In the genomic region with DNA sequence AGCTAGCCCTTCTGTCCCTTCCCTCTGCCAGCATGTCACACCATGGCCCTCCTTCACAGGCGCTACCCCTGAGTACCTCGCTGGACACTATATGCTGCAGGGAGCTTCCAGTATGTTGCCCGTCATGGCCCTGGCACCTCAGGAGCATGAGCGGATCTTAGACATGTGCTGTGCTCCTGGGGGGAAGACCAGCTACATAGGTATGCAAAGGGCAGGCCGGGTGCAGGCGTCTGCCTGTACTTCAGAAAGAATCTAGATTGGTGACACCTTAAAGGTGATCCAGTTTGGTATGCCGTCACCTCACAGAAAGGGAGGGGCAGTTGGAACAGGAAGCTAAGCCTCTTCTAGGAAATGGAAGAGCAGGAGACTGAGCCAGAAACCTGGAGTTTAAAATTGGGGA, we compare ENCODE assay signal across 14 mouse cellular contexts. TPM values are rescaled to one million over a fixed set of nuclear protein-coding genes. Genes with fewer than 3 reads are reported as not detected.
DNase-seq lines count a peak whose midpoint lies in the region; TF ChIP-seq lines count a peak whose summit lies in the region.
"Had no signal": no experiment of that assay in that cellular context is flagged by ENCODE, and none has a peak within 500 bp of the region (broad histone marks: within the 10 kb centered on the region; RNA-seq: fewer than 3 reads in every experiment).

No protein-coding gene starts in this region.

- DNase-seq in gastrocnemius, adult 2 months: peak; percentile 15
- DNase-seq in gastrocnemius, postnatal 36 days: no peak
- peak; percentile 90 for DNase-seq in heart, adult 11 months
- no peak for DNase-seq in heart, postnatal 36 days
- DNase-seq: adrenal gland, adult 2 months; adrenal gland, adult 8-10 months; adrenal gland, postnatal 10 days; adrenal gland, postnatal 14 days; adrenal gland, postnatal 25 days; adrenal gland, postnatal 36 days; B cell, adult 2 months; cerebellum, adult 11 months; cerebellum, adult 11-12 months; cerebellum, adult 18-20 months had no signal

- TF ChIP-seq CTCF in gastrocnemius, adult 2 months (IDR thresholded peaks at IDR 0.05): no peak

- H3K27ac ChIP-seq in gastrocnemius, adult 2 months: no peak overlapping the region

- H3K4me3 ChIP-seq in gastrocnemius, adult 2 months: no peak overlapping the region

- intact Hi-C loops in gastrocnemius, adult 2 months (cut with DNase I): loop anchor here (10.0 kb wide), 1 partner anchor 135 kb away; no protein-coding TSS in a partner anchor
- intact Hi-C loops in gastrocnemius, postnatal 36 days (cut with DNase I): loop anchor here (5.0 kb wide), 1 partner anchor 37 kb away; no protein-coding TSS in a partner anchor
- intact Hi-C loops in heart, postnatal 36 days (cut with DNase I): no loop called here

RNA-seq across cellular contexts. Expression of gene Iffo1, which starts 5.3 kb away (rescaled TPM):
- 1 to 10 TPM; 7.8 to 9.4 TPM for total RNA-seq in gastrocnemius, adult 2 months (2021)
- 10 to 100 TPM; 11.6 to 12.3 TPM for total RNA-seq in gastrocnemius, postnatal 36 days (2021)
- total RNA-seq in heart, postnatal 36 days (2021): 1 to 10 TPM; 6.6 to 9.4 TPM

RNA-seq across cellular contexts. Expression of gene Nop2, which starts 8.0 kb away (rescaled TPM):
- 10 to 100 TPM; 17.9 to 18.1 TPM for total RNA-seq in gastrocnemius, adult 2 months (2021)
- 10 to 100 TPM; 14.6 to 19.0 TPM for total RNA-seq in gastrocnemius, postnatal 36 days (2021)
- total RNA-seq in heart, postnatal 36 days (2021): 10 to 100 TPM; 20.3 to 21.0 TPM

RNA-seq across cellular contexts. Expression of gene Gapdh, which starts 26.5 kb away (rescaled TPM):
- over 10,000 TPM in 1 of 2 experiments, 1,000 to 10,000 TPM in 1; 9,742 to 11,894 TPM for total RNA-seq in gastrocnemius, adult 2 months (2021)
- total RNA-seq in gastrocnemius, postnatal 36 days (2021): over 10,000 TPM; 11,568 to 13,182 TPM
- total RNA-seq in heart, postnatal 36 days (2021): 1,000 to 10,000 TPM; 4,473 to 4,723 TPM

RNA-seq across cellular contexts. Expression of gene Chd4, which starts 44.0 kb away (rescaled TPM):
- total RNA-seq in gastrocnemius, adult 2 months (2021): 10 to 100 TPM; 68.8 to 71.2 TPM
- 10 to 100 TPM; 67.6 to 72.2 TPM for total RNA-seq in gastrocnemius, postnatal 36 days (2021)
- 100 to 1,000 TPM; 118 to 127 TPM for total RNA-seq in heart, postnatal 36 days (2021)

RNA-seq across cellular contexts. Expression of gene Ncapd2, which starts 51.8 kb away (rescaled TPM):
- total RNA-seq in gastrocnemius, adult 2 months (2021): 1 to 10 TPM; 6.5 to 9.8 TPM
- 10 to 100 TPM in 1 of 2 experiments, 1 to 10 TPM in 1; 8.0 to 13.7 TPM for total RNA-seq in gastrocnemius, postnatal 36 days (2021)
- total RNA-seq in heart, postnatal 36 days (2021): 10 to 100 TPM; 20.8 to 25.3 TPM

Comparison
In these comparisons a context has a peak if more than half of its experiments do, and no peak if none do; other contexts are left out.
1. DNase-seq: peak in gastrocnemius, adult 2 months (single experiment) and heart, adult 11 months (single experiment); none in gastrocnemius, postnatal 36 days (0 of 2) and heart, postnatal 36 days (0 of 2).